Mouse (Mus musculus) mammary gland, adult 2 months (tissue): ENCODE results near the gene Cst10. TPM values are rescaled to one million over a fixed set of nuclear protein-coding genes. Genes with fewer than 3 reads are reported as not detected.

Experiments
- polyA plus RNA-seq: library from polyadenylated mRNA; depleted of rRNA; stranded (reverse); fragments of >200 nt; gene quantifications from 2 replicates; pipeline ENCODE4 v1.2.3, GENCODE M21; 2012; ENCODE audit warnings: low replicate concordance; rRNA removed

Gene Cst10
- polyA plus RNA-seq, result not detected in 2 replicates

GRCm38 (mm10) chr2:149404757-149405156, at the start of gene Cst10:
TSS of gene Cst10 (plus strand) at chr2:149405057.

